Mouse (Mus musculus) heart, embryonic 11.5 days (tissue): Measurements from ENCODE around the gene Apbb2. TPM values are rescaled to one million over a fixed set of nuclear protein-coding genes. Genes with fewer than 3 reads are reported as not detected.

Source experiments
- ATAC-seq: fragments of 200-750 bp; cut with Nextera tagmentation; replicated peaks from 2 replicates; pipeline ENCODE4 v1.8.0; 2017; ENCODE audit warnings: moderate library complexity; ENCODE audit not compliant: insufficient number of reproducible peaks, low FRiP score, low TSS enrichment
- H3K27ac ChIP-seq: fragments of 300-500 bp; sonication (generic); 2 replicates; pipeline ENCODE4 v1.5.1; 2014; ENCODE audit warnings: mild to moderate bottlenecking, low read depth, low read length
- H3K27me3 ChIP-seq: fragments of 300-500 bp; sonication (generic); 2 replicates; pipeline ENCODE4 v1.6.1; 2014; ENCODE audit warnings: mild to moderate bottlenecking, low read length, mixed read lengths; ENCODE audit not compliant: control insufficient read depth, insufficient read depth
- H3K36me3 ChIP-seq: fragments of 300-500 bp; sonication (generic); 2 replicates; pipeline ENCODE4 v1.6.1; 2014; ENCODE audit warnings: mild to moderate bottlenecking, low read length, moderate library complexity, mixed read lengths; ENCODE audit not compliant: control insufficient read depth, insufficient read depth
- H3K4me1 ChIP-seq: fragments of 300-500 bp; sonication (generic); 2 replicates; pipeline ENCODE4 v1.6.1; 2014; ENCODE audit warnings: low read length; ENCODE audit not compliant: control insufficient read depth, insufficient read depth
- H3K4me2 ChIP-seq: fragments of 300-500 bp; sonication (generic); 2 replicates; pipeline ENCODE4 v1.6.1; 2014; ENCODE audit warnings: mild to moderate bottlenecking, moderate library complexity
- H3K4me3 ChIP-seq: fragments of 300-500 bp; sonication (generic); 2 replicates; pipeline ENCODE4 v1.5.1; 2014; ENCODE audit warnings: low read depth, low read length
- H3K9ac ChIP-seq: fragments of 300-500 bp; sonication (generic); 2 replicates; pipeline ENCODE4 v1.6.1; 2014; ENCODE audit warnings: mild to moderate bottlenecking, low read depth, low read length, moderate library complexity
- H3K9me3 ChIP-seq: fragments of 300-500 bp; sonication (generic); replicated peaks from 2 replicates; pipeline ENCODE4 v1.6.1; 2016; ENCODE audit warnings: low read length; ENCODE audit not compliant: control insufficient read depth
- WGBS: fragments of 180-500 bp; shearing (Covaris S2); extraction: QIAGEN DNeasy Blood & Tissue Kit; methylation state at CpG from one replicate; pipeline ENCODE4 v1.1.7; 2014; ENCODE audit not compliant: insufficient replicate concordance; 5-methylcytosine and 5-hydroxymethylcytosine counted together
- polyA plus RNA-seq: library from polyadenylated mRNA; unstranded; fragments of >200 nt; fragmentation: Nextera tagmentation; extraction: Ambion mirVana; gene quantifications from 2 replicates; pipeline ENCODE4 v1.2.1, GENCODE M21; 2014

Apbb2 gene
- polyA plus RNA-seq, 1 experiment from 2014 or later = 25.9 TPM

- Histone ChIP-seq H3K4me2 (peak overlapping the region; percentile 43), H3K9me3 (no peaks in the 10 kb centered on the region), H3K4me1 (peaks cover 54% of the 10 kb centered on the region), H3K4me3 (no peak overlapping the region), H3K36me3 (no peaks in the 10 kb centered on the region), H3K27ac (peak overlapping the region; percentile 73), H3K9ac (no peak overlapping the region), H3K27me3 (no peaks in the 10 kb centered on the region)
- WGBS = 32% methylated on average over 7 of the region's 7 CpGs
- no peak for ATAC-seq
These were observed 9.3 kb downstream of the Apbb2 start for GRCm38 (mm10) chr5:66609306-66609705.

DNA sequence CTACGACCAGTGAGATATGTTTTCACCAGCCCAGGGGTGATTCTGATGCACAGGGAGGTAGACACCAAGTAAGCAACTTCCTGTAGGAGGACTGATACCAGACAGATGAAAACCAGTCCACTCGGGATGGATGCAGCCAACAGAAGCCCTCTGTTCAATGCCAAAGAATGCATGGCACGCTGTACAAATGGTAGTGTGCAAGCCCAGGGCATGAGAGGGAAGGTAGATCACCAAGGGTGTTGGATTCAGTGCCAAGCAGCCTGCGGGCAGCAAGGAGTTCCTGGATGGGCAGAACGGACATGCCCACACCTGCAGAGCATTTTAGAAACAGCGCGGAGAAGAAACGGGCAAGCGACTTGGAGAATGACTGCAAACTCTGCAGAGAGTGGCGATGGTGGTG is 10.8 kb downstream of the Apbb2 start:
- no peaks in the 10 kb centered on the region for H3K36me3 ChIP-seq
- H3K27ac ChIP-seq = 0 out of 2 replicates have a peak overlapping the region, but pooled peaks have one; percentile 22
- no peak overlapping the region for H3K4me3 ChIP-seq
- ATAC-seq = no peak
- no peaks in the 10 kb centered on the region for H3K27me3 ChIP-seq
- no peak overlapping the region for H3K4me2 ChIP-seq
- WGBS = 78% methylated on average over 10 of the region's 10 CpGs
- H3K9ac ChIP-seq = no peak overlapping the region
- H3K4me1 ChIP-seq = peaks cover 55% of the 10 kb centered on the region
- H3K9me3 ChIP-seq = no peaks in the 10 kb centered on the region

- Histone ChIP-seq H3K9me3 (no peaks in the 10 kb centered on the region), H3K4me3 (no peak overlapping the region), H3K4me1 (peaks cover 61% of the 10 kb centered on the region), H3K27me3 (no peaks in the 10 kb centered on the region), H3K9ac (no peak overlapping the region), H3K36me3 (no peaks in the 10 kb centered on the region), H3K27ac (0 out of 2 replicates have a peak overlapping the region, but pooled peaks have one; percentile 22), H3K4me2 (no peak overlapping the region)
- ATAC-seq = no peak
- WGBS = 72% methylated on average over 4 of the region's 4 CpGs
These were observed 11.4 kb downstream of the Apbb2 start for GRCm38 (mm10) chr5:66607201-66607600.

GRCm38 (mm10) chr5:66605636-66606035 is 12.9 kb downstream of the Apbb2 start:
- ATAC-seq = no peak
- Histone ChIP-seq H3K9me3 (no peaks in the 10 kb centered on the region), H3K4me1 (peaks cover 53% of the 10 kb centered on the region), H3K9ac (no peak overlapping the region), H3K27me3 (no peaks in the 10 kb centered on the region), H3K36me3 (no peaks in the 10 kb centered on the region), H3K27ac (no peak overlapping the region), H3K4me3 (no peak overlapping the region), H3K4me2 (no peak overlapping the region)
- 84% methylated on average over 11 of the region's 11 CpGs for WGBS

GRCm38 (mm10) chr5:66604423-66604822 is 14.2 kb downstream of the Apbb2 start:
- Histone ChIP-seq H3K4me1 (peaks cover 42% of the 10 kb centered on the region), H3K4me2 (no peak overlapping the region), H3K4me3 (no peak overlapping the region), H3K27ac (no peak overlapping the region), H3K9me3 (no peaks in the 10 kb centered on the region), H3K27me3 (no peaks in the 10 kb centered on the region), H3K36me3 (no peaks in the 10 kb centered on the region), H3K9ac (no peak overlapping the region)
- 80% methylated on average over 4 of the region's 4 CpGs for WGBS
- no peak for ATAC-seq

DNA sequence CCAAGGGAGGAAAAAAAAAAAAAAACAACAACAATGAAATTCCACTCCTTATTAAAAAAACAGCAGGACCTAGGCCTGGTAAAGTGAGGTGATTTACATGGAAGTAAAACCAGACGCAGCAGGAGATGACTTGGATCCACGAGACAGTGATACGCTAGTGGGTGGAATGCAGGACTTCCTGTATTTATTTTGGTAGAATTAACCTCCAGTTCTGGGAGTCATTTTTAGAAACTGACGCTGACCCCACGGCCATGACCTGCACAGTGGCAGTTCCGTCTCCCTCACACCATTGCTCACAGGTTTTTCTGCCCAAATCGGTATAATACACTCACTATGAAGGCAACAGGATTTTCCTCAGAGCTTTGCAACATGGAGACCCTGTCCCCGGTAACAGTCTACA is 14.8 kb downstream of the Apbb2 start:
- WGBS = 27% methylated on average over 8 of the region's 8 CpGs

GRCm38 (mm10) chr5:66603223-66603622 is 15.4 kb downstream of the Apbb2 start:
- no peak overlapping the region for H3K27ac ChIP-seq
- peak overlapping the region; percentile 29; the same call in 1 of the 2 replicates for H3K4me2 ChIP-seq
- no peaks in the 10 kb centered on the region for H3K36me3 ChIP-seq
- H3K9me3 ChIP-seq = no peaks in the 10 kb centered on the region
- H3K27me3 ChIP-seq = no peaks in the 10 kb centered on the region
- 39% methylated on average over 7 of the region's 7 CpGs for WGBS
- no peak for ATAC-seq
- no peak overlapping the region for H3K9ac ChIP-seq
- H3K4me3 ChIP-seq = no peak overlapping the region
- peaks cover 37% of the 10 kb centered on the region for H3K4me1 ChIP-seq

More for the DNA sequence above, 14.8 kb downstream of the Apbb2 start:
- Histone ChIP-seq H3K27ac (no peak overlapping the region), H3K27me3 (no peaks in the 10 kb centered on the region), H3K9me3 (no peaks in the 10 kb centered on the region), H3K4me2 (peak overlapping the region; percentile 29), H3K9ac (no peak overlapping the region), H3K36me3 (no peaks in the 10 kb centered on the region), H3K4me1 (peaks cover 37% of the 10 kb centered on the region), H3K4me3 (no peak overlapping the region)
- no peak for ATAC-seq

DNA sequence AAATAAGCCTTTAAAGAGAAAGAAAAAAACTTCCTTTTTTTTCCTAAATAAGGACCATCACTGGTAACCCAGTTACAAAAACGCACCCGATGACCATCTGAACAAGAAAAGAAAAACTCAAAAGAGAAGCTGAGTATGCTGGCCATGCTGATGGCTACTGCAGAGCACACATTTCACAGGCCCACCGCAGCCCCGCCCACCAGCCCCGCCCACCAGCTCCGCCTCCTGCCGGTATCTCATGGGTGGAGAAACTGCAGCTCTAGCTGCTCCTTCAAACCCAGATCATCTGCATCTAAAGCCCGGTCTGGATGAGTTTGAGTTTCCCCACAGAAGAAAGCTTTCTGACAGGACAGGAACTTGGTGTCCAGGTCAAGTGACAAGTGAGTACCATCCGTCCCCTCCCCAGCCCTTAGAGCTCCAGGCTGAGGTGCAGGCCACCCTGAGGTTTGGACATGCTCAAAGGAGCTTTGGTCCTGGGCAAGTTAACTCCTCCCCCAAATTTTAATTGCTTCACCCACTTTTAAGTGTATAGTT is 16.2 kb downstream of the Apbb2 start:
- no peak overlapping the region for H3K4me3 ChIP-seq
- no peak for ATAC-seq
- no peaks in the 10 kb centered on the region for H3K27me3 ChIP-seq
- H3K27ac ChIP-seq = no peak overlapping the region
- no peaks in the 10 kb centered on the region for H3K36me3 ChIP-seq
- WGBS = 23% methylated on average over 9 of the region's 9 CpGs
- no peaks in the 10 kb centered on the region for H3K9me3 ChIP-seq
- H3K4me1 ChIP-seq = peaks cover 30% of the 10 kb centered on the region
- no peak overlapping the region for H3K4me2 ChIP-seq
- no peak overlapping the region for H3K9ac ChIP-seq

- no peaks in the 10 kb centered on the region for H3K27me3 ChIP-seq
- no peak overlapping the region for H3K9ac ChIP-seq
- no peak overlapping the region for H3K4me2 ChIP-seq
- H3K9me3 ChIP-seq = no peaks in the 10 kb centered on the region
- H3K36me3 ChIP-seq = no peaks in the 10 kb centered on the region
- H3K4me3 ChIP-seq = no peak overlapping the region
- no peak for ATAC-seq
- WGBS = 78% methylated on average over 8 of the region's 8 CpGs
- no peak overlapping the region for H3K27ac ChIP-seq
- peaks cover 19% of the 10 kb centered on the region for H3K4me1 ChIP-seq
These were observed 18.2 kb downstream of the Apbb2 start for GRCm38 (mm10) chr5:66600415-66600814.
